Mouse (Mus musculus): ENCODE results near the gene Edem2.
A peak's percentile ranks its signal among the peaks of the same experiment; 100 is the strongest.

The Edem2 gene

GRCm38 (mm10) chr2:155729158-155729645 lies at the start of gene Edem2:
Gene Edem2 (minus strand): TSS chr2:155729475.
- DNase-seq (ENCODE audit: low read depth): peak; percentile 97

GRCm38 (mm10) chr2:155779066-155779465 lies 49.8 kb upstream of the Edem2 start:
- DNase-seq (ENCODE audit: low read depth): no peak

GRCm38 (mm10) chr2:155778004-155778403 lies 48.7 kb upstream of the Edem2 start:
- DNase-seq (ENCODE audit: low read depth): no peak

- DNase-seq (ENCODE audit: low read depth): no peak
These were observed 48.4 kb upstream of the Edem2 start for GRCm38 (mm10) chr2:155777688-155777985.

GRCm38 (mm10) chr2:155776824-155777687 lies 47.8 kb upstream of the Edem2 start:
- no peak for DNase-seq (ENCODE audit: low read depth)

- DNase-seq (ENCODE audit: low read depth): peak; percentile 52
These were observed 46.5 kb upstream of the Edem2 start for GRCm38 (mm10) chr2:155775685-155776263.

- no peak for DNase-seq (ENCODE audit: low read depth)
These were observed 45.8 kb upstream of the Edem2 start, which contains the start of gene Mmp24 for GRCm38 (mm10) chr2:155774927-155775684. Gene Mmp24 (plus strand): TSS chr2:155775342.

GRCm38 (mm10) chr2:155774261-155774926 lies 45.1 kb upstream of the Edem2 start:
- DNase-seq (ENCODE audit: low read depth): no peak

- no peak for DNase-seq (ENCODE audit: low read depth)
These were observed 44.4 kb upstream of the Edem2 start for GRCm38 (mm10) chr2:155773664-155774063.

- peak; percentile 87 for DNase-seq (ENCODE audit: low read depth)
These were observed 35.6 kb upstream of the Edem2 start for GRCm38 (mm10) chr2:155764679-155765418.

GRCm38 (mm10) chr2:155756855-155757566 lies 27.7 kb upstream of the Edem2 start:
- no peak for DNase-seq (ENCODE audit: low read depth)

GRCm38 (mm10) chr2:155755746-155756145 lies 26.5 kb upstream of the Edem2 start:
- peak; percentile 81 for DNase-seq (ENCODE audit: low read depth)

GRCm38 (mm10) chr2:155751014-155751786 lies 21.9 kb upstream of the Edem2 start, which contains the start of gene Procr:
Gene Procr (plus strand): TSS chr2:155751117.
- DNase-seq (ENCODE audit: low read depth): peak; percentile 21

- peak; percentile 17 for DNase-seq (ENCODE audit: low read depth)
These were observed 20.1 kb upstream of the Edem2 start for GRCm38 (mm10) chr2:155749394-155749793.

GRCm38 (mm10) chr2:155745487-155745886 lies 16.2 kb upstream of the Edem2 start:
- DNase-seq (ENCODE audit: low read depth): no peak

- no peak for DNase-seq (ENCODE audit: low read depth)
These were observed 14.1 kb upstream of the Edem2 start for GRCm38 (mm10) chr2:155743351-155743750.

GRCm38 (mm10) chr2:155742931-155743337 lies 13.7 kb upstream of the Edem2 start:
- no peak for DNase-seq (ENCODE audit: low read depth)

GRCm38 (mm10) chr2:155742211-155742610 lies 12.9 kb upstream of the Edem2 start:
- no peak for DNase-seq (ENCODE audit: low read depth)

- DNase-seq (ENCODE audit: low read depth): no peak
These were observed 8.5 kb upstream of the Edem2 start for GRCm38 (mm10) chr2:155737803-155738202.

- DNase-seq (ENCODE audit: low read depth): no peak
These were observed 7.7 kb upstream of the Edem2 start for GRCm38 (mm10) chr2:155736936-155737335.
